Mouse (Mus musculus) liver, embryonic 18 days (tissue): Measurements from ENCODE around the gene 1700018B08Rik. TPM values are rescaled to one million over a fixed set of nuclear protein-coding genes. Genes with fewer than 3 reads are reported as not detected.

Experiments used
- polyA plus RNA-seq: library from polyadenylated mRNA; depleted of rRNA; stranded (reverse); fragments of >200 nt; gene quantifications from 2 replicates; pipeline ENCODE4 v1.2.3, GENCODE M21; 2012; rRNA removed

The 1700018B08Rik gene
- not detected in 2 replicates for polyA plus RNA-seq

DNA sequence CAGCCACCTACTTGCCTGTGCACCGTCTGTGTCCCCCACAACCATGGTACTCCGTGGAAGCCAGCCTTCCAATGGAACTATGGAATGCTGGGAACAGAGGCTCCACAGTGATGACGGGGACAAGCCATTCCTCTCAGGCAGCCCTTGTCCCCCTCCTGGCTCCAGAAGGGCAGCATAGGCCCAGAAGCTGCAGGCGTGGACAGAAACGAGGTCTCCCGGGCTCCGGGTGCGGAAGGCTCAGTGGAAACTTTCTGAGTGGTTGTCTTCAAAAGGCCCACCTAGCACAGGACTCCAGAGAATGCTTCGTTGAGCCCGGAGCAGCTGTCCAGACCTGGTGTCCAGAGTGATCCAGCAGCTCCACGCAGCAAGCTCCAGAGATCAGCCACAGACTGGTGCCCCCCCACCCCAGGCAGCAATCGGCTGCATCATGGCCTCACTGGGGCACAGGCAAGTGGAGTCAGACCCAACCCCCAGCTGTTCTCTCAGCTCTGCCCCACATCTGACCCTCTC is at the start of gene 1700018B08Rik:
TSS of gene 1700018B08Rik (minus strand) at position 45 of the 510 bp plus-strand sequence.

DNA sequence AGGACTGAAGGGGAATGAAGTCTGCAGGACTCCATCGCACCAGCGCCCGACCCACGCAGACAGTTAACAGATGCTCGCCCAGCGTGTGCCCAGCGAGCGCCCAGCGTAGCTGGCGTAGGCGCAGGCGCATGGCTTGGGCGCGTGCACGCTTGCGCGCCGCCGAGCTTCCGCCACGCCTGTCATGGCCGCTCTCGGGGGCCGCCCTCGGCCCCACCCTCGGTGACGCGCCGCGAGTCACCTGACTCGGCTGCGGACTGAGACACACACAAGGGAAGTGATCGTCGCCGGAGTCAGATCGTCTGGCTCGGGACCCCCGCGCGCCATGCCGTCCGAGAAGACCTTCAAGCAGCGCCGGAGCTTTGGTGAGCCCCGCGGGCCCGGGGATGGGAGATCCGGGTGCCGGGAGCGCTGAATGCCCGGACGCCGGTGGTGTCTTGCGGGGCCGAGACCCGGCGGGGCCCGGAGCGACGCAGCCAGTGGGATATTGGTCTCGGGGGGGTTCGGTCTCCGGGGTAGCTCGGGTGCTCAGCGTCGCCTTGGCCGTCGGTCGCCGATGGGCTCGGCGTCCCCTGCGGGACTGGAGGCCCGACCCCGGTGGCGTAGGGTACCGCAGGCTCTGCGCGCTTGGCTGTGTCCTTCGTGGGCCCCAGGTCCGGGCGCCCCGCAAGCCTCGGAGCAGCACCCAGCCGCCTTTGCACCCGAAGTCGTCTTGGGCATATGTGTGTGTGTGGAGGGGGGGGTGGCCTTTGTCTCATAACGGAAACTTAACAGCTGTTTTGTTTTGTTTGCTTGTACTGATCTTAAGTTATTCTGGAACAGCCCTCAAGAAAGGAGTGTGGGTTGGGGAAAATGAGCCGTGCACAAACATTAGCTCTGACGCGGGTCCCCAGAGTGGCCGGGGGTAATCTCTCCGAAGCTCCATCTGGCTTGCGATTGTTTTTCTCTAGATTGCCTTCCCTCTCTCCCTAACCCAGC is 46.4 kb upstream of the 1700018B08Rik start, which contains the start of gene Map1lc3b:
TSS of gene Map1lc3b (plus strand) at position 159 of the 975 bp plus-strand sequence.

DNA sequence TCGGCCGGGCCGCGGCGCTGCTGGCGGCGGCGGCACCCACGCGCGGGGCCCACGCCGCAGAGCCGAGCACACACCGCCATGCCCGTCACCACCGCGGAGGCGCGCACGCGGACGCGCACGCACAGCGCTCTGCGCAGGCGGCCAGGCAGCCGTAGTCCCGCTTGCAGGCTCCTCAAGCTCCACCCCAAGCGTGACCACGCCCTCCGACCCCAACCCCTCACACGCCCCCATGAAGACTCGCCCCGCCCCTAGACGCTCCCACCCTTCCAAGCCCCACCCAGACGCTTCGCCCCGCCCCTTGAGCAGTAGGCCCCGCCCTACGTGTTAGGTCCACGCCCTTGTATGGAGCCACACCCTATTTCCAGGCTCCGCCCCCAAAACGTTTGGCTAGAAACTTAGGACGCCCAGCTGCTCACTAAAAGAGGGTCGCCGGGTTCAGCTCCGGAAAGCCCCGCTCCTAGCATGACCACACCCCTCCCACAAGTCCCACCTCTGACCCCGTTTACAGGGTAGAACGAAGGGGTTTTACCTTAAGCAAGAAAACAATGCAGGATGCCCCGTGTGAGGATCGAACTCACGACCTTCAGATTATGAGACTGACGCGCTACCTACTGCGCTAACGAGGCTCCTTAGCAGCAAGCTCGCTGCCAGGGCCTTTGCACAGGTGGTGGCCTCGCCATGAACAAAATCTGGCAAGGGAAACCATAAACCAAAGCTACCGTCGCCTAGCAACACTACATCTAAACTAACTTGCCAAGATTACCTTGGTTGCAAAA is 34.7 kb upstream of the 1700018B08Rik start, which contains the start of gene Fbxo31:
TSS of gene Fbxo31 (minus strand) at position 131 of the 776 bp plus-strand sequence.

Other genes with a start within 250 kb of the 1700018B08Rik start
- 7.6 and 10.4 TPM in 2 replicates for gene Fbxo31, start 34.5 kb upstream of the 1700018B08Rik start, polyA plus RNA-seq
- gene Map1lc3b, start 46.0 kb upstream of the 1700018B08Rik start, polyA plus RNA-seq, result 35.3 and 35.7 TPM in 2 replicates
- 2.8 and 3.4 TPM in 2 replicates for gene Zcchc14, start 108.6 kb upstream of the 1700018B08Rik start, polyA plus RNA-seq
- gene Jph3, start 185.3 kb upstream of the 1700018B08Rik start, polyA plus RNA-seq, result not detected in 2 replicates